Mouse (Mus musculus) heart, postnatal 0 days (tissue): ENCODE measurements around the gene Clcn6.

Experiments
- CTCF ChIP-seq: IDR thresholded peaks from 2 replicates; pipeline ENCODE4 v1.5.1; 2016; ENCODE audit warnings: antibody characterized with exemption, control low read depth, low read depth
- EP300 ChIP-seq: IDR thresholded peaks from 2 replicates; pipeline ENCODE4 v1.6.1; 2016; ENCODE audit warnings: antibody characterized with exemption, low read depth

- TF ChIP-seq CTCF (no peak), EP300 (no peak)
Observed at GRCm38 (mm10) chr4:148052976-148053375, 14.4 kb upstream of the Clcn6 start.
